Mouse (Mus musculus) intestine, embryonic 16.5 days (tissue): ENCODE results near the gene H1f0. TPM values are rescaled to one million over a fixed set of nuclear protein-coding genes. Genes with fewer than 3 reads are reported as not detected.
A peak's percentile ranks its signal among the peaks of the same experiment; 100 is the strongest.

ENCODE experiments used
- ATAC-seq: fragments of 200-750 bp; cut with Nextera tagmentation; 2 replicates; pipeline ENCODE4 v1.8.0; 2017; ENCODE audit warnings: moderate TSS enrichment, moderate library complexity
- H3K27ac ChIP-seq: fragments of 300-500 bp; sonication (generic); 2 replicates; pipeline ENCODE4 v1.5.1; 2014; ENCODE audit warnings: mild to moderate bottlenecking, low read length
- H3K27me3 ChIP-seq: fragments of 300-500 bp; sonication (generic); replicated peaks from 2 replicates; pipeline ENCODE4 v1.6.1; 2014; ENCODE audit warnings: low read length, control low read depth, mixed read lengths; ENCODE audit not compliant: control insufficient read depth, insufficient read depth
- H3K36me3 ChIP-seq: fragments of 300-500 bp; sonication (generic); 2 replicates; pipeline ENCODE4 v1.6.1; 2014; ENCODE audit warnings: low read length, control low read depth; ENCODE audit not compliant: control insufficient read depth, insufficient read depth
- H3K4me1 ChIP-seq: fragments of 300-500 bp; sonication (generic); 2 replicates; pipeline ENCODE4 v1.6.1; 2014; ENCODE audit warnings: low read length, control low read depth, mixed read lengths; ENCODE audit not compliant: control insufficient read depth, insufficient read depth
- H3K4me2 ChIP-seq: fragments of 300-500 bp; sonication (generic); 2 replicates; pipeline ENCODE4 v1.6.1; 2014; ENCODE audit warnings: low read depth, low read length, control low read depth
- H3K4me3 ChIP-seq: fragments of 300-500 bp; sonication (generic); 2 replicates; pipeline ENCODE4 v1.5.1; 2014; ENCODE audit warnings: mild to moderate bottlenecking, low read length
- H3K9ac ChIP-seq: fragments of 300-500 bp; sonication (generic); 2 replicates; pipeline ENCODE4 v1.6.1; 2014; ENCODE audit warnings: low read depth, low read length
- H3K9me3 ChIP-seq: fragments of 300-500 bp; sonication (generic); 2 replicates; pipeline ENCODE4 v1.6.1; 2016; ENCODE audit warnings: low read length, control low read depth; ENCODE audit not compliant: control insufficient read depth
- WGBS: fragments of 180-500 bp; shearing (Covaris S2); extraction: QIAGEN DNeasy Blood & Tissue Kit; methylation state at CpG from one replicate; pipeline ENCODE4 v1.1.7; 2014; 5-methylcytosine and 5-hydroxymethylcytosine counted together
- microRNA-seq: library from miRNA; unstranded; fragments of <30 nt; microRNA quantifications from one replicate; pipeline ENCODE4, GENCODE M21; 2016
- polyA plus RNA-seq: library from polyadenylated mRNA; unstranded; fragments of >200 nt; fragmentation: Nextera tagmentation; extraction: Ambion mirVana; gene quantifications from 2 replicates; pipeline ENCODE4 v1.2.1, GENCODE M21; 2015

The H1f0 gene
- polyA plus RNA-seq, 1 experiment from 2014 or later = 456 TPM

DNA sequence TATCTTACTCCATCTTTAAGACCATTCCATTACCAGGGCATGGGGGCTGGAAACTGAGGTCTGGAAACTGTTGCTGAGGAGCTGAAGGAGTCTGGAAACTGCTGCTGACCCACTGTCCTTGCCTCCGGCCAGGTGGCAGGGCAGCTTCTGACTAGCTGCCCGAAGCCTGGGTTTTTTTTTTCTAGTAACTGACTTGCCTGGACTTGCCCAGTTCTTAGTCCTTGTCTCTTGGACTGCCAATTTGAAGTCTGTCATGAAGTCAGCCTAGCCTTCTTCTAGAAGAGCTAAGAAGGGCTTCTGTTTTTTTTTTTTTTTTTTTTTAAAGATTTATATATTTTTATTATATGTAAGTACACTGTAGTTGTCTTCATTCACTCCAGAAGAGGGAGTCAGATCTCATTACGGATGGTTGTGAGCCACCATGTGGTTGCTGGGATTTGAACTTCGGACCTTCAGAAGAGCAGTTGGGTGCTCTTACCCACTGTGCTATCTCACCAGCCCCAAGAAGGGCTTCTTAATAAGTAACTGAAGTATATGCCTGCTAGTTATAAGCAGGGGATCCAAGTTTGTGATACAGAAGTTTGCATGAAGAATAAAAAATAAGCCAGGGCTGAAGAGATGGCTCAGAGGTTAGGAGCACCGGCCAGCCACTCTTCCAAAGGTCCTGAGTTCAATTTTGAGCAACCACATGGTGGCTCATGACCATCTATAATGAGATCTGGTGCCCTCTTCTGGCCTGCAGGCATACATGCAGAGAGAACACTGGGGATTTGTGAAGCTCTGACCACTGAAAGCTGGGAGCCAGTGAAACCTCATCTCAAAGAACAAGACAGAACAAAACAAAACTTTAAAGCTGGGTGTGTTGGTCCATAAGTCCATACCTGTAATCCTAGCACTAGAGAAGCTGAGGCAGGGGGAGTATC, 43.1 kb downstream of the H1f0 start:
- Histone ChIP-seq H3K36me3 (no peaks in the 10 kb centered on the region), H3K4me1 (peaks cover 12% of the 10 kb centered on the region), H3K27me3 (no peaks in the 10 kb centered on the region), H3K9me3 (no peaks in the 10 kb centered on the region), H3K27ac (no peak overlapping the region), H3K4me2 (no peak overlapping the region), H3K4me3 (no peak overlapping the region), H3K9ac (no peak overlapping the region; the same call in 1 of the 2 replicates)
- no peak for ATAC-seq
- 62% methylated on average over 5 of the region's 5 CpGs for WGBS

DNA sequence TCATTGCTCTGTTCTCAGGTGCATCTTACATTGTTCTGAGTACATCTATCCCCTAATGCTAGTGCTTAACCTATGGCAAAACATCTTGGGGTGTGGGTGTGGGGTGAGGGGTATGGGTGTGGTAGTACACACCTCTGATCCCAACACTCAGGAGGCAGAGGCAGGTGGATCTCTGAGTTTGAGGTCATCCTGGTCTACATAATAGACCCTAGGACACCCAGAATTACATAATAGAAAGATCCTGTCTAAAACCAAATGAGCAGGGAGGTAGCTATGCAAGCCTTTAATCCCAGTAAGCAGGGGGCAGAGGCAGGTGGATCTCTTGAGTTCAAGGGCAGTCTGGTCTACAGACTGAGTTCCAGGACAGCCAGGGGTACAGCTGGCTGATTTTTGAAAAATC, 45.5 kb downstream of the H1f0 start:
- Histone ChIP-seq H3K4me2 (no peak overlapping the region), H3K9ac (no peak overlapping the region), H3K4me1 (peaks cover 14% of the 10 kb centered on the region), H3K4me3 (no peak overlapping the region), H3K27ac (no peak overlapping the region), H3K9me3 (no peaks in the 10 kb centered on the region), H3K36me3 (peaks cover under 1% of the 10 kb centered on the region), H3K27me3 (no peaks in the 10 kb centered on the region)
- no peak for ATAC-seq

- peaks cover 6% of the 10 kb centered on the region for H3K36me3 ChIP-seq
- peak overlapping the region; percentile 92; the same call in 1 of the 2 replicates for H3K27ac ChIP-seq
- peak overlapping the region; percentile 71 for H3K9ac ChIP-seq
- peak overlapping the region; percentile 92 for H3K4me3 ChIP-seq
- H3K4me1 ChIP-seq = peaks cover 14% of the 10 kb centered on the region
- WGBS = 34% methylated on average over 10 of the region's 10 CpGs
- peak overlapping the region; percentile 69 for H3K4me2 ChIP-seq
- no peak for ATAC-seq
- no peaks in the 10 kb centered on the region for H3K9me3 ChIP-seq
- no peaks in the 10 kb centered on the region for H3K27me3 ChIP-seq
Measured at GRCm38 (mm10) chr15:79074446-79074845, 46.2 kb downstream of the H1f0 start.

DNA sequence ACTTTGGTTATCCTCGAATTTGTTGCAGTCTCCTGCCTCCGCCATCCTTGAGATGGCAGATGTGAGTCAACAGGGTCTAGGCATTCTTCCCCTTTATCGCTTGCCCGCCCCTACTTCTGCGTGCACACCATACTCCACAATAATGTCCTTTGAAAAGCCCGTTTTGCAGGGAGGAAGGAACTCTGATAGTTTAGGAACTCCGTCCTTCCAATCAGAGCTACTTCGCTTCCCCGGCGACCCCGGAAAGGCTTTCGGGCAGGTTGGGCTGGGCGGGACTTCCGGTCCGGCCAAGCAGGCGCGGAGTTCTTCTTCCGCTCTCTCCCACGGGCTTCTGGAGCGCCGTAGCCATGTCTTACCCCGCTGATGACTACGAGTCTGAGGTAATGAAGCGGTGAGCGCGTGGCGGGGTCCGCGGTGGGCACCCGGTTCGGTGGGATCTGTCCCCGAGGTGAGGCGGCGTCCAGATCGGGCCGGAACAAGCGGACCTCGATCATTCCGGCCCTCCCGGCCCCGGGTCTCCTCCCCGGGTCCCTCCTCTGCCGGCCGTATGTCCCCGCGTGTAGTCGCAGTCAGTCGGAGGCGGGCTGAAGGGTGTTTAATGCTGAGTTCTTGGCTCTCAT, 46.8 kb downstream of the H1f0 start, which contains the start of gene Eif3l:
Eif3l (plus strand) TSS at position 267 of the 620 bp plus-strand sequence.
- peak within 1 kb of the TSS; percentile 92 for H3K27ac ChIP-seq
- under 1% methylated on average over 49 of the region's 49 CpGs for WGBS
- peak within 1 kb of the TSS; percentile 92 for H3K4me3 ChIP-seq
- peaks cover 14% of the 10 kb centered on the region for H3K4me1 ChIP-seq
- no peaks in the 10 kb centered on the region for H3K9me3 ChIP-seq
- no peaks in the 10 kb centered on the region for H3K27me3 ChIP-seq
- H3K4me2 ChIP-seq = peak within 1 kb of the TSS; percentile 88
- H3K9ac ChIP-seq = peak within 1 kb of the TSS; percentile 94
- H3K36me3 ChIP-seq = peaks cover 12% of the 10 kb centered on the region
- ATAC-seq = peak; percentile 88

GRCm38 (mm10) chr15:79075658-79076365, 47.6 kb downstream of the H1f0 start:
- Histone ChIP-seq H3K9me3 (no peaks in the 10 kb centered on the region), H3K27ac (peak overlapping the region; percentile 92), H3K4me2 (peak overlapping the region; percentile 88), H3K4me3 (peak overlapping the region; percentile 92), H3K9ac (peak overlapping the region; percentile 94), H3K27me3 (no peaks in the 10 kb centered on the region), H3K4me1 (peaks cover 14% of the 10 kb centered on the region), H3K36me3 (peaks cover 12% of the 10 kb centered on the region)
- ATAC-seq = 0 out of 2 replicates have a peak, but pooled peaks have one; percentile 4
- 32% methylated on average over 15 of the region's 15 CpGs for WGBS

GRCm38 (mm10) chr15:79079567-79079966, 51.3 kb downstream of the H1f0 start:
- 75% methylated on average over 7 of the region's 7 CpGs for WGBS
- Histone ChIP-seq H3K27ac (no peak overlapping the region), H3K4me3 (no peak overlapping the region), H3K4me2 (no peak overlapping the region), H3K9ac (no peak overlapping the region), H3K27me3 (no peaks in the 10 kb centered on the region), H3K36me3 (peaks cover 33% of the 10 kb centered on the region), H3K4me1 (peaks cover 12% of the 10 kb centered on the region), H3K9me3 (no peaks in the 10 kb centered on the region)
- no peak for ATAC-seq

Small RNA genes lying within 50 kb of the gene (microRNA-seq; reads per million reads assigned to microRNA genes)
- gene Mir6956 = 2.5 reads per million, percentile 5 among the genes with 10 or more reads in this experiment

Other genes with a start within 250 kb of the H1f0 start
- gene Card10, start 225.4 kb upstream of the H1f0 start, polyA plus RNA-seq = 5.2 and 6.1 TPM in 2 replicates
- gene Cdc42ep1, start 185.8 kb upstream of the H1f0 start, polyA plus RNA-seq = 34.5 and 36.1 TPM in 2 replicates
- gene Lgals2, start 172.9 kb upstream of the H1f0 start, polyA plus RNA-seq = 1,298 and 1,309 TPM in 2 replicates
- 56.3 and 57.4 TPM in 2 replicates for gene Gga1, start 151.3 kb upstream of the H1f0 start, polyA plus RNA-seq
- 0.21 and 0.55 TPM in 2 replicates for gene Gm49510, start 128.8 kb upstream of the H1f0 start, polyA plus RNA-seq
- 21.5 and 23.3 TPM in 2 replicates for gene Sh3bp1, start 128.7 kb upstream of the H1f0 start, polyA plus RNA-seq
- 2.2 and 6.4 TPM in 2 replicates for gene Pdxp, start 114.5 kb upstream of the H1f0 start, polyA plus RNA-seq
- 865 and 927 TPM in 2 replicates for gene Lgals1, start 101.7 kb upstream of the H1f0 start, polyA plus RNA-seq
- gene Nol12, start 93.5 kb upstream of the H1f0 start, polyA plus RNA-seq = 38.1 and 43.7 TPM in 2 replicates
- gene Triobp, start 80.7 kb upstream of the H1f0 start, polyA plus RNA-seq = 54.3 and 58.7 TPM in 2 replicates
- gene Galr3, start 13.4 kb downstream of the H1f0 start, polyA plus RNA-seq = 1.8 and 2.3 TPM in 2 replicates
- gene Ankrd54, start 34.4 kb downstream of the H1f0 start, polyA plus RNA-seq = 56.4 and 57.5 TPM in 2 replicates
- 221 and 238 TPM in 2 replicates for gene Eif3l, start 46.7 kb downstream of the H1f0 start, polyA plus RNA-seq
- gene Micall1, start 80.4 kb downstream of the H1f0 start, polyA plus RNA-seq = 5.2 and 6.3 TPM in 2 replicates
- gene Polr2f, start 112.6 kb downstream of the H1f0 start, polyA plus RNA-seq = 287 and 317 TPM in 2 replicates
- gene 1700088E04Rik, start 112.8 kb downstream of the H1f0 start, polyA plus RNA-seq = 4.2 and 5.7 TPM in 2 replicates
- 5.2 and 5.4 TPM in 2 replicates for gene Sox10, start 136.8 kb downstream of the H1f0 start, polyA plus RNA-seq
- 51.2 and 56.2 TPM in 2 replicates for gene Pick1, start 200.7 kb downstream of the H1f0 start, polyA plus RNA-seq
- gene Gm49486, start 200.9 kb downstream of the H1f0 start, polyA plus RNA-seq = 0.29 and 0.32 TPM in 2 replicates
- gene Slc16a8, start 226.3 kb downstream of the H1f0 start, polyA plus RNA-seq = 0.07 TPM in 1 of 2 replicates, not detected in the other